Mouse (Mus musculus): Measurements from ENCODE around the gene Mctp2.

The Mctp2 gene

DNA sequence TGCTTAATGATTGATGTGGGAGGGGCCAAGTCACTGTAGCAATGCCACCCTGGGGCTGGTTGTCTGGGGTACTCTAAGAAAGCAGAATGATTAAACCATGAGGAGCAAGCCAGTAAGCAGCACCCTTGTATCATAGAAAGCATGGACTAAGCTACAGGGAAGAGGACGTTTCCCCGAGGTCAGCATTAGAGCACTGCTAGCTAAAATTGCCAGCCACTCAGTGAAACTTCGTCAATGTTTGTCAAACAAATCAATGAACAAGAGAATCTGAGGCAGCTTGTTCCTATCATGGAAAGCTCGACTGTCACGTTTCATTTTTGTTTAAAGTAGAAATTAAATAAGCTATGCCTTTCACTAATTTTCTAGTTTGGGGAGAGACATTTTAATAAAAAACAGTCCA, 124.8 kb downstream of the Mctp2 start:
- no peak for DNase-seq (ENCODE audit: low spot score in 2 of 2)

- DNase-seq (ENCODE audit: low spot score in 2 of 2) = no peak
These were observed 137.1 kb downstream of the Mctp2 start for GRCm38 (mm10) chr7:72169320-72169719.

DNA sequence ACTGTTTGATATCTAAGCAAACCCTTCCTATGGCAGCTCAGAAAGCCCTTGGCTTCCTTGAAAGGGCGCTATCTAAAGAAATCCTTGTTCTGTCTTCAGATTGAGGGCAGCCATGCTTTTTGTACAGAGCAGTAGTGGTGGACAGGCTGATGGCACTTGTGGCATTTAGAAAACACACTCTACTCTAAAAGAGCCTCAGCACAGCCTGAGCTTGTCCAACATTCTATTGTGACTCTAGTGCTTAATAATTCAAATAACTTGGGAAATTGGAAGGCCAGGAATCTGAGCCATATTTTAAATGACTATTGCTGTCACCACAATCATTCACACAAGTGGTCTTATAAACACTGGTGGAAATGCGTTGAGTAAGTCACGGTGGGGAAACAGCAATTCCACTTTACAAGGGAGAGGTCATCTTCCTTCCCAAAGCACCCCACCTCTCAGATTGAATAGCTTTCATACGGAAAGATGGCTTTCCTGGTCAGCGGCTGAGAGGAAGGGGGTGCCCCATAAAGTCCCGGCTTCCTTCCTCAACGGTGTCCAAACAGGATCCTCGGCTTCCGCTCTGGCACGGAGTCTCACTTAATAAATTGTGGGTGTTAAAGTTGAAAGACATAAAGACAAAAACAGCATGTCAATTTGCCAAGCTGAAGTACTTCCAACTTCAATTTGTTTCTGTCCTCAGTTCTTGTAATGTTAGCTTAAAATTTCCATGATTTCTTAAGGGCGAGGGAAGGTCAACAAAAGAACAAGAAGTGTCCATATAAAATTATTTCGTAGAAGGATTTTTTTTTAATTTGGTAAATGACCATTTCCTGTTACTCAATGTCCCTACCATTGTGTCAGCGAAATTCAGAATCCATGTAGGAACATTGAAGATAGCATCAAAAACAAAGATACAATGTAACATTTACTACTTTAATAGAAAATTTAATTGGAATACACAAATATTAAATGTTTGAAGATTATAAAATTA, 140.4 kb downstream of the Mctp2 start:
- no peak for DNase-seq (ENCODE audit: low spot score in 2 of 2)

GRCm38 (mm10) chr7:72162256-72162655, 144.2 kb downstream of the Mctp2 start:
- no peak for DNase-seq (ENCODE audit: low spot score in 2 of 2)

DNA sequence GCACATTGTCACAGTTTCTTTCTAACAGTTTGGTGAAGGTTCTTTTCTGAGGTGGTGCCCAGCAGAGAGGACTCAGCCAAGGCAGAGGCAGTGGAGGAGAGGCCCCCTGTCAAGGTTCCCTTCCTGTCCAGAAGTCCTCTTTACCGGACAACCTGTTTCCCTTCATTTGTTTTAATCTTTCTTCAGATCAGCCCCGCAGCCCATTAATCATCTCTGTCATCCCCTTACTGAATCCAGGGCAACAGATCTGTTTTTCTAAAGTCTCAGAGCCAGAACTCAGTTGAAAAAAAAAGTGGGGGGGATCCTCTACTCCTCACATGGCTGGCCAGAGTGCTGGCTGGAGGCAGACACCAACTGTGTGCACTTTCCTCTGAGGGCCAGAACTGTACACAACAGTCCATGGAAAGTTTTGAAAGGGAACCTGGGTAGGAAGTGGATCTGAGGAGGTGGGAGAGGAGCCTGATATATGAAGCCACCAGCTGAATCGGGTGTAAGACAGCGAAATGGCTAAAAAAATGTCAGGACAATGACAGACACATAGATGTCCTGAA, 146.8 kb downstream of the Mctp2 start:
- DNase-seq (ENCODE audit: low spot score in 2 of 2) = no peak

DNA sequence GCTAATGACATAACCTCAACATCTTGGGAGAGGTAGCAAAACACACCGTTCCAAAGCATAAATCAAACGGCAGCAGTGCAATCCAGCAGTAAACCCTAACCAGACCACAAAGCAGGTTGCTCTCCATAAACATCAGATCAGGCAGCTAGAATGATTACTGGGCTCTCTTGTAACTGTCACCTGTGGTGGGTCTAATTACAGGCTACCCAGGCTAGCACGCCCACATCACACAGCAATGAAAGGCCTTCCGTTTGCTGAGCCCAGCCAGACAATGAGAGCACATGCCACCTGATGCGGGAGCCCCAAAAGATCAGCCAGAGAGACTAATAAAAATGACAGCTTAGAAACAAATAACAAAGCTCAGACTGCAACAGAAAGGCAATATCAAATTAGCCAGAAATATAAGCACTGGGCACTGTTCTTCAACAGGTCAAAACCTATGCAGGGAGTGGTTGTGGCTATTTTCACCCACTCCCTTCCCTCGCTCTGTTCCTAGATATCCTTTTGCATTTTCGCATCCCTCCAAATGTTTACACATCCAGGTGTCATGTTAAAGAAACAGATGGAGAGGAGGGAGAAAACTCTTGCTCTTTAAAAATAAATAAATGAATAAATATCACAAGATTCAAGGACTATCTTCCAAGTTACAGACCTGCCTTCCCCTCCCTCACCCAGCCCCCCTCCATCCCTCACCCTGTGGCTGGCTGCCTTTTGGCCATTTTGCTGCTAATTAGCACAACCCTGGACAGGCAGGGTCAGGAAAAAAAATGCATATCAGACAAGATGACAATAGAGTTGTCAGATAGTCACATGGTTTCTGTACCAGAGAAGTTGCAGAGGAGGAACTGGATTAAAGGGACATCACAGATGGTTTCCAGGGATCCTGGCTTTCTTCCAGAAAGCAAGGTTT, 155.4 kb downstream of the Mctp2 start:
- DNase-seq (ENCODE audit: low spot score in 2 of 2) = no peak

DNA sequence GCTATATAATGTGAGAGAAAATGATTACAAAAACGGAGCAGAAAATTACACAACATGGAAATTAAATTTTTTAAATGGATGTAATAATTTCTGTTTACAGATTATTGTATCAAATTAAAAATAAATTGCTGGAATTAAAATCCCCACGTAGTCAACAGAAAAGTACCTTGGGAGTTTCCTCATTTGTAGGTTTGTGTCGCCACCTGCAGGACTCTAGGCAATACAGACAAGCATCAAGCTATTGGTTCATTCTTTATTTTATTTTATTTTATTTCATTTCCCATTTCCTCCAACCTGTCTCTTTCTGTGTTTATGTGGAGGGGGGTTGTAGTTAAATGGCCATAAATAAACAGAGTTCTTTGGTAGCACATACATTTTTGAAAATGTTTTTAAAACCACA, 157.3 kb downstream of the Mctp2 start:
- no peak for DNase-seq (ENCODE audit: low spot score in 2 of 2)

DNA sequence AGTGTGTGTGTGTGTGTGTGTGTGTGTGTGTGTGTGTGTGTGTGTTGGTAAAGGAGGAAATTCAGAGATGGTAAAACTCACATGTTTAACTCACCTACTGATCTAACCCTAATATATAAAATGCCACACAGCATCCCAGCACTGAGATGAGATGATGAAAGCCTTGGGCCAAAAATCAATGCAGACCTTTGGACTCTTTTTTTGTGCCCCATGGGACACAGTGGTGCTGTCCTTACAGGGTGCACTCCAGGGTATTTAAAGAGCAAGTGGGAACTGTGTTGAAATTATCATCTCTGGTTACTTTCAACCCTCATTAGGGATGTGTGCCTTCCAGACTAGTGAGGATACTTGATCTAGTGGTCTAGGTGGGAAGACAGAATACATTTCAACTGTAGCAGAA, 159.6 kb downstream of the Mctp2 start:
- DNase-seq (ENCODE audit: low spot score in 2 of 2) = no peak

DNA sequence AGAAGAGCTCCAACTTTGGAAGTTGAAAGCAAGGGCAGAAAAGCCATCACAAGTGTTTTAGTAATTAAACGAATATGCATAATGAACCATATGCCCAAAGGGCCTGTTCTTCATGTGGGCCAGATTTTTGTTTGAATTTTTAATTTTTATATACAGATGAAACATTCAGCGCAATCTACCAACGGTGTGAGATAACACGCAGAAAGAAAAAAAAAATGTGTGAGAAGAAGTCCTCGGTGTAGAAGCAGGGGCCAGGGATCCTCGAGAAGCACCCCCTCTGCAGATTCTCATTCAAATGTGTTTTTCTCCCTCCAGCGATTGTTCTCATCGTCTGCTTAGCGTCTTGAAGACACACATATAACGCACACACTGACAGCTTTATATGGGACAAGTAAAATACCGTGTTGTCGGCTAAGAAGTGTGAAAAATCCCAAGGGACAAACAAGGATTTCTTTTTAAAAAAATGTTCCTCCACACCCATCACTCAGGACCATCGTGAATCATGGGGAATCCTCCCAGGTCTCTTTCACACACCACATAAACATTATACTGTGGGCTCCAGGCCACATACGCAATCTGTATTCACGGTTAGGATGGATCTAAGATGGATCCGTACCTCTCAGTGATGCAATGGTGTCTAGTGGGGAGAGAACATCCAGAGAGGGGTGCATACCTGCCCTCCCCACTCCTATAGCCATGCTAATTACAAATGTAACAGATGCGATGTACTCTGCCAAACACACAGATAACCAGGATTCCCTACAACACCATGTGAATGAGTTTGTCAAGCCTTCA, 160.5 kb downstream of the Mctp2 start:
- DNase-seq (ENCODE audit: low spot score in 2 of 2) = no peak

- DNase-seq (ENCODE audit: low spot score in 2 of 2) = no peak
These were observed 167.7 kb downstream of the Mctp2 start for GRCm38 (mm10) chr7:72138701-72139100.

DNA sequence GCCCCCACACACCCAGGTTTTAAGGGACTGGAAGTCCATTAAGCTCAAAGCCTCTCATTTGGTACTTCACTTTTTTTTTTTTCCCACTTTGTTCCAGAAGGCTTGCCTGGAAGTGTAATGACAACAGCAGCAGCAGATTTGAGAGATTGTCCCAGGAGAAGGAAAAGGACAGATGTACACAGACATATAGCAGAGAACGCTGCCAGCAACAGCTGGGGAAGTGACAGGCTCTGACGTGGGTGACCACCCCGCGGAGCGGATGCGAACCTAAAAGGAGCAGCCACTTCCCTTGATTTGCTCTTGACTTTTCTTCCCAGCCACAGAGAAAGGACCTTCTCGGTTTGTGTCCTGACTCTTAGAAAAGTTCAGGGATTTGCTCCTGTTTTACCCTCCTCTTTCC, 185.4 kb downstream of the Mctp2 start:
- DNase-seq (ENCODE audit: low spot score in 2 of 2) = no peak

GRCm38 (mm10) chr7:72119713-72120112, 186.7 kb downstream of the Mctp2 start:
- DNase-seq (ENCODE audit: low spot score in 2 of 2) = no peak

GRCm38 (mm10) chr7:72117376-72118077, 188.9 kb downstream of the Mctp2 start:
- no peak for DNase-seq (ENCODE audit: low spot score in 2 of 2)

GRCm38 (mm10) chr7:72115073-72115472, 191.3 kb downstream of the Mctp2 start:
- DNase-seq (ENCODE audit: low spot score in 2 of 2) = no peak

DNA sequence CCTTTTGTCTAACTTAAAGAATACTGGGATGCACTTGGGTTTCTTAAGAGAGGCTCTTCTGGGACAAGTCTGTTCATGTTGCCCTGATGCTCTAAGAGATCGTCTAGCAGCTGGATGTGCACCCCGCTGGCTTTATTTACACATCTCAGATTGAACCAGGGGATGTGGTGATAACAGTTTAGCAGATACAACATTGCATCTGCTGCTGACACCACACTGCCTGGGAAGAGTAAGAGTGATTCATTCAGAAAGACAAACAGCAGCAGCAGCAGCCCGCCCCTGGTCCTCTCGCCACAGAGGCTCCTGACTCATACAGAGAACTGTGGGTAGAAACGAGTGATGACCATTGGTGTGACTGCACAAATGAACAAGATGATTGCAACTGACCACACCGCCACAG, 195.8 kb downstream of the Mctp2 start:
- DNase-seq (ENCODE audit: low spot score in 2 of 2) = no peak

DNA sequence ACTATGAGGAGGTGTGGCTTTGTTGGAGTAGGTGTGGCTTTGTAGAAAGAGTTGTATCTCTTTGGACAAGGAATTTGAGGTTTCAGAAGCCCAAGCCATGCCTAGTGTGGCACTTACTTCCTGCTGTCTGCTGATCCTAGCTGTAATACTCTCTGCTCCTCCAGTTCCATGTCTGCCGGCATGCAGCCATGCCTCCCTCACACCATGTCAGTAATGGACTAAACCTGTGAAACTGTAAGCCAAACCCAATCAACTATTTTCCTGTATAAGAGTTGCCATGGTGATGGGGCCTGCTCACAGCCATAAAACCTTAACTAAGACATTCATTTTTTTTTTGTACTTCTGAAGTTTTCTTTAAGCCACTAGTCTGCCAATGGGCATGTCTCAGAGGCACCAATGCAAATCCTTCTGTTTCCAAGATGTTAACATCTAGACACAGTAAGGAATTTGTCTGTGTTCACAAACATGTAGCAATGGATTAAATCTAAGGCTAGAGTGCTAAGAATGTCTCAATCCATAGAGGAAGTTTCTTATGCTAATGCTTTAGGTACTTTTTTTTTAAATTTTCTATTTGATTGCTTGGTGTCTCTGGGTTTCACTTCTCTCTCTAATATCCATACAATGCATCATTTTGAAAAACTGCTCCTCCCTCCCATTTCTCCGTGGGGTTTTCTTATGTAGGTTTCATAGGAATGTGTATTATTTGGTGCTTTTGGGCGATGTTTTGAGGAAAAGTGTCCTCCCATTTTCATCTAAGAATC, 197.6 kb downstream of the Mctp2 start:
- no peak for DNase-seq (ENCODE audit: low spot score in 2 of 2)

GRCm38 (mm10) chr7:72104170-72104569, 202.2 kb downstream of the Mctp2 start:
- DNase-seq (ENCODE audit: low spot score in 2 of 2) = no peak

- no peak for DNase-seq (ENCODE audit: low spot score in 2 of 2)
These were observed 202.8 kb downstream of the Mctp2 start for GRCm38 (mm10) chr7:72103654-72104053.

DNA sequence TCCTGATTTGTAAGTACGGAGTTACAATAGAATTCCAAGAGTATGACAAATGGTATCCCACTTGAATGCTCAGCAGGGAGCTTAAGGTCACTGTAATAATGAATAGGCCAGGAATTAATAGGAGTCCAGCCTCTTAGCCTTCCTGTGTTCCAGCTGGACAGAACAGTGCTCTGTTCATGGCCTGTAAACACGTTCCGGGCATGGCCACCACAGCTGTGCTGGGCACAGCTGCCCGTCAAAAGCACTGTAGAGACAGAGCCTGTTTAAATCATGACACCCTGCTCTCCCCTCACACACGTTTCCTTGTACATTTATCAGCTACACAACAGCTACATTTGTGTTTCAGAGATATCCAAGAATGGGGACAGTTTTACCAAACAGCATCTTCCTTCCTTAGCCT, 205.7 kb downstream of the Mctp2 start:
- DNase-seq (ENCODE audit: low spot score in 2 of 2) = no peak

- DNase-seq (ENCODE audit: low spot score in 2 of 2) = no peak
These were observed 207.8 kb downstream of the Mctp2 start for GRCm38 (mm10) chr7:72098603-72099002.

Data from thymus, postnatal 10 days (tissue).